Mouse (Mus musculus) gastrocnemius, postnatal 36 days (tissue): ENCODE measurements at regions not wholly inside any gene's neighbourhood (a gene's known extent, or its start where the extent isn't known, plus 50 kb on each side); places are given as distances from the start of the nearest gene placed in this dataset.
A peak's percentile ranks its signal among the peaks of the same experiment; 100 is the strongest.
"Not testable (repeated sequence)": the region's sequence is repeated elsewhere in the genome, so short reads cannot be mapped to it uniquely, and the experiment has no call there.

Experiments
- DNase-seq, 2 experiments: peaks; one replicate each; pipeline ENCODE4 v3.0.0; 2022
- intact Hi-C: fragments of 180-260 bp; cut with DNase I; formaldehyde crosslinking; loops from one replicate; pipeline ENCODE4 v1.15.1; 2025

DNA sequence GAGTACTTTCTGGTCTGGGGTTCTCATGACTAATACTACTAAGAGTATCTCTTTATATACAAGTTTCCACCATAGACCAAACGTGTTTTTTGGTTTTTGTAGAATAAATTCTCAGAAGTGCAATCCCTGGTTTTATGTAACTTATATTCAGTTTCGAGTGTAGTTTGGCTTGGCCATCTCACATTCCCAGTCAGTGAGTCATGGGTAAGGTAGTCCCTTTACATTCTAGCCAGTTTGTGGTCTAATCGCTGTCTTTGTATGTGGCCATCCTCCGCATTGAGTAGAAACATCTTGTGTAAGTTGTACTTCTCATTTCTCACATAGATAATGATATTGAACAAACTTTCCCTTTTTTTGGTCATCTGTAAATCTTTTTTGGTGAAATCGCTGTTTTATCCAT, 88.3 kb downstream of the Anxa5 start:
- no peak for DNase-seq
- intact Hi-C loops = no loop called here

DNA sequence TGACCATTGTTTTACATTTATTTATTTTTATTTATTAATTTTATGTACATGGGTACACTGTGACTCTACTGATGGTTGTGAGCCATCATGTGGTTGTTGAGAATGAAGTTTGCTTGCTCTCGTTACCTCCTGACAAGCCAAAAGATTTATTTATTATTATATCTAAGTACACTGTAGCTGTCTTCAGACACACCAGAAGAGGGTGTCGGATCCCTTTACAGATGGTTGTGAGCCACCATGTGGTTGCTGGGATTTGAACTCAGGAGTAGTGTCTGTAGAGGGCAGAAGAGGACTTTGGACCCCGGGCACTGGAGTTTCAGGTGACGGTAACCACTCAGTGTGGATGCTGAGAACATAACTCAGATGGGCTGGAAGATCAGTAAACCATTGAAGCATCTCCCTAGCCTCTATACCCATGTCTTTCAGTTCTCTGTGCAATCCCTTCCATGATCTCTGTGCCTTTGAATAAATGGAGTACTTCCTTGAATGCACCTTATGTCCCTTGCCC, 92.2 kb downstream of the Anxa5 start:
- intact Hi-C loops = no loop called here
- no peak for DNase-seq

GRCm38 (mm10) chr3:36381621-36382193, 94.0 kb downstream of the Anxa5 start:
- DNase-seq = no peak
- intact Hi-C loops = no loop called here

- no peak for DNase-seq
- intact Hi-C loops = no loop called here
Observed at GRCm38 (mm10) chr3:36375722-36376121, 100.0 kb downstream of the Anxa5 start.

- DNase-seq = no peak
- intact Hi-C loops = no loop called here
Observed at GRCm38 (mm10) chr3:36374939-36375338, 100.8 kb downstream of the Anxa5 start.

DNA sequence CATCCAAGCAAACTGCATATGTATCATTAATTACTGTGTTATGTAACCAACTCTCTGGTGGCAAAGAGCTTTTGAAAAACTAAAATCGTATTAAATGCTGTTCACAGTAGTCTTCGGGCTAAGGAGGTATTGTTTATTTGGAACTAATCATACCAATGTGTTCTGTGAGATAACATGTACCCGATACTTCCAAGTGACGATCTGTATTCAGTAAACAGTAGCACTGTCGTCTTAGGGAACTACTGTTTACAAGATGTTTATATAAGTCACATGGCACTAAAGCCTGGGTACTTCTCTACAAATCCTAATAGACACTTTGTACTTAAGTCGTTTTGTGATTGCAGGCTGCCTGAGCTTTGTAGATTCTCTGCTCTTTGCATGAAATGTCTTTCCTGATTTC, 114.8 kb downstream of the Anxa5 start:
- intact Hi-C loops = no loop called here
- no peak for DNase-seq

DNA sequence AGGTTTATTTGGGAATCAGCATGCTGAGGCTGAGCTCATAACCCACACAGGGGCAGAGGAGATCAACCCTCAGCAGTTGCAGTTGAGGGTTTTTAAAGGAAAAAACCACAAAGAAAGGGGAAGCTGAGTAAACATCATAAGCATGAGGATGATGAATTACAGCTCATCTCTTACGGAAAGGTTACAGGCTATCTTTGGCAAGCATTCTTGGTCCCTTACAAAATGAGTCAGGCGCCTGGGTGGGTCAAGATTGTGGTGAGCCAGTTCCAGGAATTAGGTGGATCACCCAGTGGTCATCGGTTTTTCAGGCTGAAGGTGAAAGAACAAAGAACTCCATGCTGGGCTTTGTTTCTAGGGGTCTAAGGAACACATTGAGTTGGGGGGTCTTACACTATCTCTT, 121.5 kb downstream of the Anxa5 start:
- intact Hi-C loops, DNase-seq: not testable (repeated sequence)

DNA sequence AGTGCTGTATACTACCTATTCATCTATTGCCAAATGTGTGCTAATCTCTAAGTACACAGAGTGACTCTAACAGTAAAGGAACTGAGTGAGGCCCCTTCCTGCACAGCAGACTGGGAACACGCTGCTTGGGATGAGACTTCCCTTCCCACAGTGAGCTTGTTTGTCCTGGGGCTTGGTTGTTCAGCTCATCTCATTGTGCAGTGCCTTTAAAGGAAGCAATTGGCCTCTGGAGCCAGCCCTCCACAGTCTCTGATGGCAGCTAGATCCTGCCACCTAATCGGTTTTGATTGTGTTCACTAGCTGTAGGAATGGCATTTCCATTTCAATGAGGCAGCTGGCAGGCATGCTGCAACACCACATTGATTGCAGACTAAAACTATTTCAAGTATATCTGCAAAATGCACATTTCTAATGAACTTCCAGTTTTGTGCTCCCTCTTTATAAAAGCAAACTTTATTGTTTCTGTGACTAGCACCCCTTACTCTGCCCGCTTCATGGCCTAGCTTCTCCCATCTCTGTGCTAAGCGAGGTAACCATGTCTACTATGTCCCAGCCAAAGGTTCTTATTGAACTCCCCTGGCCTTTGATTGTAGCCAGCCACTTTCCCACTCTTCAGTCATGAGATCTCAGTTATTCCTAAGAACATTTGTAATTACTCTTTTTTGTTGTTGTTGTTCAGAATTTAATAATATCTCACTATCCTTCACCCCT, 123.5 kb downstream of the Anxa5 start:
- no peak for DNase-seq

GRCm38 (mm10) chr3:36349073-36349472, 126.6 kb downstream of the Anxa5 start:
- intact Hi-C loops = no loop called here
- DNase-seq = no peak

More for the DNA sequence above, 123.5 kb downstream of the Anxa5 start:
- intact Hi-C loops = no loop called here

- DNase-seq = no peak
- intact Hi-C loops = no loop called here
Observed at GRCm38 (mm10) chr3:36340889-36341533, 118.9 kb upstream of the Qrfpr start.

DNA sequence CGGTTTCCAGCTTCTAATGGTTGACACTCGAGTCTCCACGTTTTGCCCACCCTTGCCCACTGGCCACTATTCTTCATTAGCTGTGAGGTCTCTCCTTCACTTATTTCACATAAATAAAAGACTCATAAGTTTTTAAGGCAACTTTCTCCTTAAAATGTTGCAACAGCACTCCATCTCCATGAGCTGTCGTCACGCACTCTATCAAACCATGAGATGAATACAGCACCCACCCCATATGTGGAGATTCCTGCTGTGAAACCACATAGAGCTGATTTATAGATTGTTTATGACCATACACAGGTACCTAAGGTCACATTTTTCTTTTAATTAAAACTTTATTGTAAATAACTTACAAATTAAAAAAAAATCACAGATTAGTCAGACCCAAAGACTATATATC, 117.5 kb upstream of the Qrfpr start:
- intact Hi-C loops = loop anchor here (10.0 kb wide), 1 partner anchor 125 kb away; no protein-coding TSS in a partner anchor
- no peak for DNase-seq

- no peak for DNase-seq
- intact Hi-C loops = loop anchor here (10.0 kb wide), 1 partner anchor 119 kb away; no protein-coding TSS in a partner anchor
Observed at GRCm38 (mm10) chr3:36334279-36334678, 112.2 kb upstream of the Qrfpr start.

GRCm38 (mm10) chr3:36332016-36332415, 109.9 kb upstream of the Qrfpr start:
- intact Hi-C loops = loop anchor here (10.0 kb wide), 1 partner anchor 117 kb away; no protein-coding TSS in a partner anchor
- DNase-seq = no peak

- peak in 1 of 2 experiments; percentile 9 for DNase-seq
- intact Hi-C loops = loop anchor here (10.0 kb wide), 1 partner anchor 116 kb away; no protein-coding TSS in a partner anchor
Observed at GRCm38 (mm10) chr3:36330656-36331055, 108.5 kb upstream of the Qrfpr start.

DNA sequence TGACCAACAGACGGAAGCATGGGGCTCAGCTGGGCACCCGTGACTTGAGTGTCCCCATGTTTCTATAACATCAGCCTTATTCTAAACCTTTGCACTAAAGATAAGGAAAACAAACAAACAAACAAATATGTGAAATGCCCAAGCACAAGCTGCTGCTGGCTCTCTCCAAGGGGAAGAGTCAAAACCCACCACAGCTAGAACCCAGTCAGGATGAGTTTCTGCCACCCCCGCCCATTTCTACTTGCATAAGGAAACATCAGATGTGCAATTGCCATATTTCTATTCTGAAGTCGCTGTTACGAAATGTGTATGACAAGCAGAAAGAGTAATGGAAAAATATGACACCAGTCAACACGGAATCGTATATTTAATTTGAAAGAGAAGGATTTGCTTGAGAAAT, 107.5 kb upstream of the Qrfpr start:
- intact Hi-C loops = loop anchor here (10.0 kb wide), 1 partner anchor 115 kb away; no protein-coding TSS in a partner anchor
- no peak for DNase-seq

DNA sequence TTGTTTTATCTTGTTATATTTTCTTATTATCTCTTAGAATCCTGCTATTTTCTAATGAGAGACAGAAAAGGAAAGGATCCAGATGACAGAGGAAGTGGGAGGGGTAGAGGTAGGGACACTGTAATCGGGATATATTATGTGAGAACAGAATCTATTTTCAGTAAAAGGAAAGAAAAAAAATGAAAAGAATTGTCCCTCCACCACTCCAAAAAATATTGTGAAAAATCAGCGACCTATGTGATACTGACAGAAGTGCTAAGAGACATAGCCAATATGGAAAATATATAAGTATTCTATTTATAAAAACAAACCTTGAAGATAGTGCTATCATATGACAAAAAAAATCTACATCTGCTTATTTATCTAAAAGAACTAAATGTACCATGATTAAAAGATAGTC, 106.8 kb upstream of the Qrfpr start:
- intact Hi-C loops = no loop called here
- DNase-seq = no peak

DNA sequence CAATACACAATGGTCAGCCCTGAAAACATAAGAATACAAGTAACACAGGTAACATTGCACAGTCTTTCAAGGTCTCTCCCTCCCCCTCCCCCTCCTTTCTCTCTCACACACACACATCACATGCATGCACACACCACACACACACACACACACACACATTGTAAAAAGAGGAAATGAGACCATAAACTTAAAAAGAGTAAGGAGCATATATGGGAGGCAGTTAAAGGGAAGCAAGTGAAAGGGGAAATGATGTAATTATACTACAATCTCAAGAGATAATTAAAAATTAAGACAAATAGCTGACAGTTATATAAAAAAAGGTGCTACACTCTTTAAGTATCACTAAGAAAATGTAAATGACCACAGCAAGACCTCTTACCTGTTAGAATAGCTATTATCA, 96.5 kb upstream of the Qrfpr start:
- intact Hi-C loops = no loop called here
- DNase-seq = no peak

DNA sequence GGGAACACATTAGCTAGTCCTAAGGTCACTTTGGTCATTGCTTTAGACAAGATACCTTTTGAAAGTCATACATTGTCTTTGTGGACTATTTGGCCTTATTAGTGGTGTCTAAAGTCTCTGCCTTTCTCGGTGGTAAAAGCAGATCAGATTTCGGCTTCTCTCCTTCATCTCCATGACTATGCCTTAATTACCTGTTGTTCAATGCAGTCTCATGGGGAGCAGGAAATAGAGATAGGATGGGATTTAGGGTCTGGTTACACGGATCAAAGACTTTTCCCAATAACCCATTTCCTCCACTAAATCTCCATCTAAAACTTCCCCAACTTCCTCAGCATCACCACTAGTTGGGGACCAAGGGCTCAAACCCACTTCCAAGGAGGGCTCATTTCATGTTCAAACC, 89.2 kb upstream of the Qrfpr start:
- intact Hi-C loops = no loop called here

GRCm38 (mm10) chr3:36310642-36311267, 88.6 kb upstream of the Qrfpr start:
- intact Hi-C loops = no loop called here
- no peak for DNase-seq

More for the DNA sequence above, 89.2 kb upstream of the Qrfpr start:
- no peak for DNase-seq

GRCm38 (mm10) chr3:36296792-36297191, 74.7 kb upstream of the Qrfpr start:
- intact Hi-C loops = no loop called here
- DNase-seq = no peak

DNA sequence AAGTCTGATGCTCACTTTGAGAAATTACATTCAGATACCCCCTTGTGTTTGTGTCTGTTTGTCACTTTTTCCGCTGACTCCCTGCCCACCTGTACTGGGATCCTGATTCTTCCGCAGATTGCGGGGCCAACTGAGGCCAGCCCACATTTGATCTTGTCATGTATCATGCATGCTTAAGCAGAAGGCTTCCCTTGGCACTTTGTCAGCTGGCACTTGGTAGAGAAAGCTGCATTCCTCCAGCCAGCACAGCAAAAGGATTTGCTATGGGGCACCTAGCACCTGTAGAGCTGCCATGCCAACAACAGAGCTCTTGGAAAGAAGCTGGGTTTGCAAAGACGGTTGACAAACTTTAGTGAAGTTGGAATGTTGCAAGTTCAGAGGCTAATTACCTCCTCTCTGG, 69.9 kb upstream of the Qrfpr start:
- DNase-seq = no peak
- intact Hi-C loops = no loop called here
